Mouse (Mus musculus): ENCODE measurements around the gene Jag2.

Jag2 gene

DNA sequence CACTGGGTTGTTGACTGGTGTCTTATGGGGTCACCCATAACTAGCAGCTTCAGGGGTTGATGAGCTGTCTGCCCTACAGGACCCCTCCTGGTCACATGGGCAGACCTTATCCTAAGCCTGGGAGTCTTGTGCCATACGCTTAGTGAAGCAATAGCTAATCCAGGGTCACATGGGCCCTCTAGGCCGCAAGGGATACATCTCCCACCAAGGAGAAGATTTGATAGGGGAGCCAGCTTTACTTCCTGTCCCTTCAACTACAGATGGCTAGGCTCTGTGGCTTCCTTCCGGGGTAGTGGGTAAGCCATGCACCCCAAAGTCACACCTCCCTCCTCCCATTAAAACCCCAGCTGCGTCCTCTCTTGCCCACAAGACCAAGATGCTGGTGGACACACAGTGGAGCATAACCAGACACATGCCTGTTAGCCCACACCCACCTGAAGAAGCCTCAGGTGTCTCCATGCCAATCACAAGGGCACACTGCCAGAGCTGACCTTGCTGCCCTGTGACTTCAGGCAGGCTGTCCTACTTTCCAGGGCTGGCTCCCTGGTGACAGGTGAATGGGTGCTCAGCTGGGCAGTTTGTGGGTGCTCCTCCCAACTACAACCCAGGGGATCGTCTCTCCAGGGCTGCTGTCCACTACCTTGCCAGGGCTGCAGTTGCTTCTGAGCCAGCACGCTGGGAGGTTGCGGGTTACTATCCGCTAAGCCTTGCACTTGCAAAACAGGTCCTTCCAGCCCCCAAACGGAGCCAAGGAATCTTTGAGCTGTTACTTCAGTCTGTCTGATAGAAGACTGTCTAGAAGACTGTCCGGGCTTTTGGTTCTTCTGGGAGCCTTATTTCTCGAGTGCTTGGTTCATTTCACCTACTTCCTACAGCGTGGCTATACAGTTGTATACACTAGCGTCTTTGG is 61.1 kb downstream of the Jag2 start, which contains the start of gene Gpr132:
TSS of gene Gpr132 (minus strand) at position 51 of the 910 bp plus-strand sequence.
- DNase-seq (ENCODE audit: low spot score): no peak

DNA sequence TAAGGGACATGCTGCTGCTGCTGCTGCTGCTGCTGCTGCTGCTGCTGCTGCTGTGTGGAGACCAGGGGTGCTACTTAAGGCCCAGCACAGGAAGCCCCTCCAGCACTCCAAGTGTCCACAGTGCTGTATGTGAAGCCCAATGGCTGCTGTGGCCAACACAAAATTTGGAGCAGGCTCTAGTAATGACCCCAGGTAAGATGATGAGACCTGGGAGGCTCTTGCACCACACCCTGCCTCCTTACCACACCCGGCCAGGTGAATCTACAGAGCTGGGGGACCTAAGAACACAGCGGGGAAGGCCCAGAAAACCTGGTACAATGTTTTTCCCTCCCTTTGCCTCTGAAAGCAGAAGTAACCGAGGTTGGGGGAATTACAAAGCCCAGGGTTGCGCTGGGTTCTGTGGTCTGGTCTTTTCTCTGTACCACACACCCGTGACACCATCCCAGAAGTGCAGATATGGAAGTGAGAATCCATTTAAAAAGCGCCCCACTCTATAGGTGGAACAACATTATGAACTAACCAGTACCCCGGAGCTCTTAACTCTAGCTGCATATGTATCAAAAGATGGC is 62.4 kb downstream of the Jag2 start:
- no peak for DNase-seq (ENCODE audit: low spot score)

DNA sequence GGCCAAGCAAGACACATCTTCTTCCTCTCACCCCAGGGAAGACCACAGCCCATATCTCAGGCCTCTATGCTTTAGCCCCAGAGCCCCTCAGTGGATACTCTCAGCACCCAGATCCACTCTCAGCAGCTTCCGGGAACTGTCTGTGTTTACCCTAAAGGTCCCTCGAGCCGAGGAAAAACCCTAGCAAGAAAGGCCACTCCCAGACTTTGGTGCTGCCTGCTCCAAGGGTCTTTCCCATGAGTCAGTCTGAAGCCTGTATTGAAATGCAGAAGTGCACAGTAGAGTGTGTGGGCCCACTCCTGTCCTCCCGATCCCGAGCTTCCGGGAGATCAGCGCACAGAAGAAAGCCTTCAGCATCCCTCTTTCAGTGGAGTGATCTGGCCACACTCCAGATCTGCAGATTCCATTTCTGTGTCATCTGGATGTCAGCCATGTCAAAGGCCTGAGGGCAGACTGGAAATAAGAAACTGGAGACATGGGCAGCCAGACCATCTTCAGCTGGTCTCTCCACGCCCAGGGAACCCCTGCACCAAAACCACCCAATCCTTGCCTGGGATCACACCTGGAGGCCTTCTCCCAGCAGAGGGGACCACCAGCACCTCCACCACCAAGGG is 63.0 kb downstream of the Jag2 start:
- DNase-seq (ENCODE audit: low spot score): no peak

DNA sequence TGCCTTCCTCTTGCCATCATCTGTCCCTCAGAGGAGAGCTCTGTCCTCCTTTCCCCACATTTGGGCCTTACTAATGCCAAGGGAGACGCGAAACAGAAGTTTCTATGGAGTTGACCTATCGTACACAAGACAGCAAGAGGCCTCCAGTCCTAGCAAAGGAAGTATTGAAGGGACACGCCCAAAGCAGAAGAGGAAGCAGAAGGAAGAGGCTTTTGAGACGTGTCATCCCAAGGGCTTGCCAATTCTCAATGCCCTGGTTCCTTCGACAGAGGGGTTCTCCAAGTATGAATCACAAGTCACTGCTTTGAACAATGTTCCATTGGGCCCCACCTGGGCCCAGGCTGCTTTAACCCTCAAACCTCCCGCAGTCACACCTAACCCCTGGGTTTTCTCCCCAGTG is 64.8 kb downstream of the Jag2 start:
- DNase-seq (ENCODE audit: low spot score): no peak

DNA sequence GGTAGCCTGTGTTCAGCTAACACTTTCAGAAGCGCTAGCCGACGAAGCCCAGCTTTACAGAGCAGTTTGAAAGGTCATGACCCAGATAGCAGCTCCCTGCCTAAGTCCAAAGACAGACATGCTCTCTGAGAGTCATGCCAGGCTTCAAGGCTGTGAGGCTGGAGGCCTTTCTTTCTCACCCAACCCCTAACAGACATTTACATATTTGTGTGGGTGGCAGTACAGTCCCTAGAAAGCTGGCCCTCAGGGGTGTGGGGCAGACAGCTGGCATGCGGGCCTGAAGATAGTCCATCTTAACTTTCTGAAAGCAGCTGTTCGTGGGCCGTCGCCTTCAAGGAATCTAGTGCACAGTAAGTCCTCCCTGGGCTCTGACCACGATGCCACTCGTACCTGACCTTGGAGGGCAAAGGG is 67.7 kb downstream of the Jag2 start:
- DNase-seq (ENCODE audit: low spot score): no peak

DNA sequence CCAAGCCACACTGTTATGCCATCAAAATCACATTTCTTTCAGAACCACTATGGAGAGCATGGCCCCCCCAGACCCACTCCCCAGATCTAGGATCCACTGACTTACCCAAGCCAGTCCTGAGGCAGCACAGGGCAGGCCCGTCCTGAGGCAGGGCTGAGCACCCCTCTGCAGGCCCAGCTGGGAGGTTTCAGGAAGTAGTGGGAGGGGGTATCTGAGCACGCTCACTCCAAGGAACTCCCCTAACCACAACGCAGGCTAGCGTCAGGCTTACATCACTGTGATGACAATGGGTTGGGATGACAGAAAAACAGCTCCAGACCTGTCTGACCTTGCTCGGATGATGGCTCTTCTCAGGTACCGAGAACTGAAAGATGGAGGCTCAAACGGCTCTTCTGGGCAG is 68.8 kb downstream of the Jag2 start:
- no peak for DNase-seq (ENCODE audit: low spot score)

DNA sequence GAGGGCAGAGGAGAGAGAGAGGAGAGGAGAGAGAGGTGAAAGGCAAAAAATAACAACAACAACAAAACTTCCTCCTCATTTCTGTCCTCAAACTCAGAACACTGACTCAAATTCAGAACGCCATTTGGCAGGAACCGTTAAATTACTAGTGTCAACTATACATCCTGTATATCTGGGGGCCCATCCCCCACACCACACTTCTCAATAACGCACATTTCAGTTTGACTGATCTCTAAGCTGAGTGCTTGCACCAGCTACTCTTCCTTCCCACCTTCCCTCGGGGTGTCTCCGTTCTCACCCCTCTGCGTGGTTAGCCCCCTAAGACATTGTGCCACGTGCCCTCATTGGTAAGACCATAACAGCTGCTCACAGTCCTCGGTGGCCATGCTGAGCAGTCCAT is 69.6 kb downstream of the Jag2 start:
- no peak for DNase-seq (ENCODE audit: low spot score)

DNA sequence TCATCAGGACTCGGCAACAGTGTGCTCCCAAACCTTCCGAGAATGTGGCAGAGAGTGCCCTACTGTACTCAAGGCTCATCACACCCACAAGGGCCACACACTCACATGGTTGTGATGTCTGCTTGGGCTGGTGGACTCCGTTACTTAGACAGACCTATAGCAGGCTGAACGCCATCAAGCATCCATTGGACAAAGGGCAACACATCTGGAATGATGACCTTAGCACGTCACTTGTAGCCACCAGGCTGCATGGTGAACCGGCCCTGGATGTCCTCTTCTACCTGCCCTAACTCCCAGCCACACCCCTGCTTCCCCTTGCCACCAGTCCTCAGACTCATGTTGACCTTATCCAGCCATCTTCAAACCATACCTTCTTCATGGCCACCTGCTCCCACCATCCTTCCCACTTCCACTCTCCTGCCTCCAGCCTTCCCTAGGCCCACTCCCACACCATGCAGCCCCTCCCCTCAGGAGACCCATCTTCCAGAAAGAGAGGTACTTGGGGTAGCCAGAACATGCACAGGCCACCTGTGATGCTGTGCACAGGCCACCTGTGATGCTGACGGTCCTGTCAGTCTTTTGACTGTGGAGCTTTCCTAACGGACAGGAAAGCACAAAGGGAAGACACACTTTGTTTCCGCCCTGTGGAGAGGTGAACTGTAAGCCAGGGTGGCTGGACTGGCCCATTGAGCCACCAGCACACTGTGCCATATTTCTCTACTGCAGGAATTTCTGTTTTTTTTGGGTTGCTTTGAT is 70.8 kb downstream of the Jag2 start:
- DNase-seq (ENCODE audit: low spot score): no peak
